Mouse (Mus musculus): ENCODE results near the gene Dync2li1.
A peak's percentile ranks its signal among the peaks of the same experiment; 100 is the strongest.

DNA sequence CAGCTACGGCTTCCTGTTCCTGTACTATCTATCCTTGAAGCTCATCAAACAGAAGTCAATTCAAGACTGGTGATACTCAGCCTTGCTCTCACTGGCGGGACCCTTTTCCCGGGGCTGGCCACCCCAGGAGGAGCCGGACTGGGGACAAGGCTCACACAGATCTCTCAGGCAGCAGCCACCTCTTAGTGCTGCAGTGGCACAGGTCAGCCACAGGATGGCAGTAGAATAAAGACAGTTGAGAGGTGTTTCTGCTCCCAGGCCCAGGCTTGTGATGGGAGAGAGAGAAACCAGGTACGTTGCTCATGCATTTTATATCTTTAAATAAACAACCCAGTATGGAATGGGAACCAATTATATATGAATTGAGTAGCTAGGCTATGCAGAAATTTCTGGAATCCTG is 72.4 kb downstream of the Dync2li1 start:
- TF ChIP-seq POLR2A (IDR thresholded peaks at IDR 0.05; ENCODE audit: low read depth, low read length) = no peak
- peak; percentile 61; the same call in 1 of the 2 replicates for TF ChIP-seq CTCF (IDR thresholded peaks at IDR 0.05; ENCODE audit: extremely low read depth, insufficient read depth, insufficient read length, insufficient replicate concordance)
